Mouse (Mus musculus) olfactory bulb, adult 2 months (tissue): ENCODE data around the gene Pde4b. TPM values are rescaled to one million over a fixed set of nuclear protein-coding genes. Genes with fewer than 3 reads are reported as not detected.

Experiments used
- H3K27ac ChIP-seq: fragments of 200-500 bp; 2 replicates; pipeline ENCODE4 v1.5.1; 2012; ENCODE audit warnings: low read depth, low read length; ENCODE audit not compliant: insufficient read depth
- H3K4me1 ChIP-seq: fragments of 200-500 bp; 2 replicates; pipeline ENCODE4 v1.6.1; 2012; ENCODE audit warnings: low read length; ENCODE audit not compliant: control insufficient read depth, insufficient read depth
- H3K4me3 ChIP-seq: fragments of 200-500 bp; 2 replicates; pipeline ENCODE4 v1.5.1; 2012; ENCODE audit warnings: mild to moderate bottlenecking, low read depth, low read length, moderate library complexity; ENCODE audit not compliant: insufficient read depth
- CTCF ChIP-seq: fragments of 200-500 bp; IDR thresholded peaks from 2 replicates; pipeline ENCODE4 v1.5.1; 2012; ENCODE audit warnings: low read depth, mild to moderate bottlenecking, low read length, moderate library complexity; ENCODE audit not compliant: insufficient read depth
- POLR2A ChIP-seq: fragments of 200-500 bp; IDR thresholded peaks from 2 replicates; pipeline ENCODE4 v1.6.1; 2012; ENCODE audit warnings: mild to moderate bottlenecking, low read depth, low read length, moderate library complexity; ENCODE audit not compliant: insufficient read depth
- WGBS: fragments of 180-500 bp; shearing (Covaris S2); methylation state at CpG from one replicate; pipeline ENCODE4 v1.1.7; 2018; 5-methylcytosine and 5-hydroxymethylcytosine counted together
- polyA plus RNA-seq: library from polyadenylated mRNA; stranded (reverse); fragments of >200 nt; gene quantifications from 2 replicates; pipeline ENCODE4 v1.2.4, GENCODE M21; 2012; ENCODE audit warnings: low replicate concordance; ENCODE audit not compliant: missing spikeins, insufficient read depth, insufficient read length

Pde4b gene
- polyA plus RNA-seq, 1 experiment = not detected

DNA sequence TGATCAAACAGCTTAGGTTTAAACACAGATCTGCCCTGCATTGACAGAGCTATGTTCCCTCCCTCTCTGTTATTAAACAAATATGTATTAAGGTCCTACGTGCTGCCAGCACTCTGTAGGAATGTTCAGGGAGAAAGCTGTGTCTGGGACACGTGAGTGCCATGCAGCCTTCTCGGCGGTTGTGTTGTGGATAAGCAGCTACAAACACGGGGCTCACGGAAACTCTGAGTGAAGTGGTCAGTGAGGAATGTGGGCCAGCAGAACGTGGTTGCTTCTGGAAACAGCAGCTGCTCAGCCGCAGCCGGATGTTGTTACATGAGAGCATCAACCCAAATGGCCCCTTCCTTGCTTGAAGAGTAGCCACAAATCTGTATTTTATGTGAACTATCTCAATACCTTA is 547.9 kb downstream of the Pde4b start:
- Histone ChIP-seq H3K27ac (no peak overlapping the region), H3K4me3 (no peak overlapping the region), H3K4me1 (no peaks in the 10 kb centered on the region; the same call in 1 of the 2 replicates)
- 78% methylated on average over 9 of the region's 9 CpGs for WGBS
- TF ChIP-seq CTCF (no peak), POLR2A (no peak)

- no peak overlapping the region for H3K4me3 ChIP-seq
- H3K27ac ChIP-seq = no peak overlapping the region
- 92% methylated on average over 8 of the region's 8 CpGs for WGBS
- no peak for TF ChIP-seq POLR2A
- no peak for TF ChIP-seq CTCF
- H3K4me1 ChIP-seq = no peaks in the 10 kb centered on the region; the same call in 1 of the 2 replicates
Measured at GRCm38 (mm10) chr4:102635944-102636343, 548.6 kb downstream of the Pde4b start.

GRCm38 (mm10) chr4:102637348-102637910 is 550.1 kb downstream of the Pde4b start:
- Histone ChIP-seq H3K4me1 (no peaks in the 10 kb centered on the region), H3K27ac (no peak overlapping the region), H3K4me3 (no peak overlapping the region)
- TF ChIP-seq POLR2A (no peak), CTCF (no peak)
- WGBS = 68% methylated on average over 4 of the region's 4 CpGs

DNA sequence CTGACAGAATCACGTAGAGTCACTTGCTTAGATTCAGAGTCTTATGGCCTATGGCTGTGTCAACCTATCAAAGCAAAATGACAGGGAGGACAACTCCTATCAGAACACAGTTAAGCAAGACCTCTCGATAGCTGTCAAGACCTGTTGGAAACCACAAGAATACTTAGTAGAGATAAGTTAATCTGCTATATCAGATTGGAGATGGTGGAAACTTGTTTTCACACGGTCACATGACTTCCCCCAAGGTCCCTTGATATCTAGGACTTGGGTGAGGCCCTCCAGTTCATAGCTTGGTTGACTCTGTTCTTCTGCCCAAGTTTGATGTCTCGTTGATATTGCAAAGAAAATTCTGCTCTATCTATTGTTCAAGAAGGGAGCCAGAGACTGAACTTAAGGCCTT is 553.6 kb downstream of the Pde4b start:
- no peaks in the 10 kb centered on the region for H3K4me1 ChIP-seq
- WGBS = 96% methylated on average over 4 of the region's 4 CpGs
- TF ChIP-seq POLR2A (no peak), CTCF (no peak)
- no peak overlapping the region for H3K4me3 ChIP-seq
- no peak overlapping the region for H3K27ac ChIP-seq

GRCm38 (mm10) chr4:102644062-102644461 is 556.7 kb downstream of the Pde4b start:
- H3K4me1 ChIP-seq = no peaks in the 10 kb centered on the region
- H3K4me3 ChIP-seq = no peak overlapping the region
- TF ChIP-seq CTCF = no peak
- TF ChIP-seq POLR2A = no peak
- WGBS = 86% methylated on average over 6 of the region's 6 CpGs
- H3K27ac ChIP-seq = no peak overlapping the region

GRCm38 (mm10) chr4:102647056-102647455 is 559.7 kb downstream of the Pde4b start:
- WGBS = 67% methylated on average over 2 of the region's 2 CpGs
- TF ChIP-seq CTCF (no peak), POLR2A (no peak)

DNA sequence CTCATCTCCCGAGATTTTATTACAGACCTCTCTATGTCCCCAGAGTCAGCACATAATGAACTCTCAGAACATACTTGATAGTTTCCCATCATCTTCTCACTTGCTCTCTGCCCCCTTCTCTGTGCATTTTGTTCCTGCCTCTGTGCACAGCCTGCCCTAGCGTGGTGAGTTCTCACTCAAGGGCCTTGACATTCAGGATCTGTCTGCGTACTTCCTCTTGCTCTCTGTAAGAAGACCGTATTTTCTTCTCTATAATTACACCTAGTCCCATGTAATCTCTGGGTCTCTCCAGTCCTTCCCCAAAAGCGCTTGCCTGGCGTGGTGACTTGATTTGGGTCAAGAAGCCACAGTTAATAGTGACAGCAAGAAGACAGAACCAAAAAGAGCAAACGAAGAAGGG is 568.0 kb downstream of the Pde4b start:
- 84% methylated on average over 7 of the region's 7 CpGs for WGBS
- H3K27ac ChIP-seq = no peak overlapping the region
- no peaks in the 10 kb centered on the region for H3K4me1 ChIP-seq
- no peak for TF ChIP-seq CTCF
- no peak for TF ChIP-seq POLR2A
- H3K4me3 ChIP-seq = no peak overlapping the region

More at GRCm38 (mm10) chr4:102647056-102647455, 559.7 kb downstream of the Pde4b start:
- Histone ChIP-seq H3K4me1 (no peaks in the 10 kb centered on the region), H3K27ac (no peak overlapping the region), H3K4me3 (no peak overlapping the region)

GRCm38 (mm10) chr4:102656494-102657036 is 569.2 kb downstream of the Pde4b start:
- no peak overlapping the region for H3K4me3 ChIP-seq
- 3% methylated on average over 3 of the region's 3 CpGs for WGBS
- H3K4me1 ChIP-seq = no peaks in the 10 kb centered on the region
- no peak overlapping the region for H3K27ac ChIP-seq
- TF ChIP-seq CTCF (no peak), POLR2A (no peak)

Other genes starting within 250 kb of the Pde4b start
- gene B020004J07Rik, start 243.5 kb upstream of the Pde4b start, polyA plus RNA-seq = not detected in 2 replicates
- gene C130073F10Rik, start 193.8 kb upstream of the Pde4b start, polyA plus RNA-seq = not detected in 2 replicates
- gene Gm12800, start 178.4 kb upstream of the Pde4b start, polyA plus RNA-seq = not detected in 2 replicates
- not detected in 2 replicates for gene Gm12794, start 147.1 kb upstream of the Pde4b start, polyA plus RNA-seq
- not detected in 2 replicates for gene Gm12790, start 106.5 kb upstream of the Pde4b start, polyA plus RNA-seq
- gene Gm12789, start 100.9 kb upstream of the Pde4b start, polyA plus RNA-seq = not detected in 2 replicates